Mouse (Mus musculus): ENCODE results near the gene Vmn2r55.
"Not testable (repeated sequence)": the region's sequence is repeated elsewhere in the genome, so short reads cannot be mapped to it uniquely, and the experiment has no call there.

Vmn2r55 gene

GRCm38 (mm10) chr7:12684903-12685302 is at the start of gene Vmn2r55:
Gene Vmn2r55 (minus strand): TSS chr7:12685003.
- DNase-seq (ENCODE audit: low spot score in 2 of 2) = not testable (repeated sequence)

DNA sequence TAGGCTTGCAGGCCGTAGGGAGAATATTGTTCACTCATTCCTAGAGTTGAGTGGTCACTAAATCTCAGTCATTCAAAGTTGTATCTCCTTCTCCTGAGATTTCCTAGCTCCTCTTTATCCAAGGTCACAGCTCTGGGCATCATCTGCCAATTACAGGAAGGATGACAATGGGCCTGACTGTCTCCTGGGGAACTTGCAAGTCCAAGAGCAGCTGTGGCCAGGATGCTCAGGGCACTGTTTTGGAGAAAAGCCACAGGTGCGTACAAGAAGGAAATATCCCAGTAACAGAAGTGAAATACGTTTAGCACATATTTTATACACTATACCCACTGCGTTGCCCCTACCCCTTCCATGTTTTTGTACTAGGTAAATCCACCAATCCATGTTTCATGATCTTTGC is 44.6 kb downstream of the Vmn2r55 start, which contains the start of gene Vmn2r54:
Gene Vmn2r54, minus strand, starts transcription at position 101 of the 400 bp plus-strand sequence.
- not testable (repeated sequence) for DNase-seq (ENCODE audit: low spot score in 2 of 2)

- DNase-seq (ENCODE audit: low spot score in 2 of 2) = no peak
Observed at GRCm38 (mm10) chr7:12608688-12609087, 76.1 kb downstream of the Vmn2r55 start, which contains the start of gene Vmn2r53. Gene Vmn2r53 (minus strand): TSS chr7:12608788.
